Mouse (Mus musculus): Measurements from ENCODE around the gene Iars.

The Iars gene

DNA sequence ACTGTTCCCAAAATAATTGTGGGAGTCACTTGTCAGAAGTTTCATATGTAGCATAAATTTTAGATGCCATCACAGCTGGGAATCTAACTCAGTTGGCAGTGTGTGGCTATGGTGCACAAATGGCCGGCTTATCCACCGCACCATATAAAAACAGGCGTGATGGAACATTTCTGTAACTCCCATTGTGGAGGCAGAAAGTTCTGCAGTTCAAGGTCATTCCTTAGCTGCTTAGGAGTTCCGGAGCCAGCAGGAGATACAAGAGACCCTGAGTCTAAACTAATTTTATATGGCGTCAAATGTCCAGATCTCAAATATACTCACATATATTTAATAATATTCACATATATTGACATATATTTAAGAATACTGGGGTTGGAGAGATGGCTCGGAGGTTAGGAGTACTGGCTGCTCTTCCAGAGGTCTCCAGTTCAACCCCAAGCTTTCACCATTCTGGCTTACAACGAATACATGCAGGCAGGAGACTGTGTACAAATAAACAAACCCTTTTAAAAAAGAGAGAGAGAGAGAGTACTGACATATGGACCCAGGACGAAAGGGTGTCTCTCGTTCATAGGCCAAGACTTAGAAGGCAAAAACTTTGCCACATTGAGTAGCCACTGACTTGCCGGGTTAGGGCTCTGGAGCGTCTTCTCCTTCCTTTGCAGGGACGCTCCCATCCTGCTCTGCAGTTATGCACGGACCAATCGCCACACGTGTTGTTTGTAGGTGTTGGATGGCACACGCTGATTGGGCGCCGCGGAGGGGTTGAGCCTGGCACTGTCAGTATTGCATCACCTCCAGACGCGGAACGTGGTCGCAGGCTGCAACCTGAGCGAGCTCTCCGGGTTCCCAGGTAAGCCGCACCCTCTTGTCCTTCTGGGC, at the start of gene Iars:
Gene Iars, plus strand, starts transcription at position 750 of the 882 bp plus-strand sequence.
- peak; percentile 99 for DNase-seq (ENCODE audit: low read depth, low spot score)

DNA sequence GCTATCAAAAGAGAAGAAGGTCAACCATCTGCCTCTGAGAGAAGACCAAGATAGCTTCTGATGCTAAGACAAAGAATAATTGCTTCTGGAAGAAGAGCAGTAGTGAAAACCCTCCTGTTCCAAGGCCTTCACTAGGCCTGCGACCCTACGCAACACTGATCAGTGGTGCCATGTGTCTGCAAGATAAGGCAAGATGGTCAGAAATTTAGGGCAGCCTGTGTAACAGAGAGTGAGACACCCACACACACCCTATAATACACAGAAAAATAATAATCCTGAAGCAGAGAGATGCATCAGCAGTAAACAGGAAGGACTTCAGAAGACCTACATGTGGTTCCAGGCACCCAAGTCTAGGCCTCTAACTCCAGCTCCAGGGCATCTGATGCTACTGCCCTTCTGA, 41.9 kb upstream of the Iars start:
- DNase-seq (ENCODE audit: low read depth, low spot score) = no peak

DNA sequence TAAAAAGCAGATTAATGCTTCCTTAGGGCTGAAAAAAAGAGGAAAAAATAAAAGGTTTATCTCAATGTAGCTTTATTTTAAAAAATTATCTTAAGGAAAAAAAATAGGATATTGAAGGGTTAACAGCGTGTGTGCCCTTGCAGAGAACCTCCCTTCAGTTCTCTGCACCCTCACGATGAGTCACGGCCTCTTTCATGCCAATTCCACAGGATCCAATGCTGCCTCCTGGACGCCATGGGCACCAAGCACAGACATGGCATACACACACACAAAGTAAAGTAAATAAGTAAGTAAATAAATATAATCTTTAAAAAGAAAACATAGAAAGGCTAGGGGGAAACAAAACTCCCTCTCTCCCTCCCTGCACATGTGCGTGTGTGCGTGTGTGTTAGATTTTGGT, 39.2 kb upstream of the Iars start:
- no peak for DNase-seq (ENCODE audit: low read depth, low spot score)

GRCm38 (mm10) chr13:49643669-49644362, 38.1 kb upstream of the Iars start:
- DNase-seq (ENCODE audit: low read depth, low spot score) = no peak

DNA sequence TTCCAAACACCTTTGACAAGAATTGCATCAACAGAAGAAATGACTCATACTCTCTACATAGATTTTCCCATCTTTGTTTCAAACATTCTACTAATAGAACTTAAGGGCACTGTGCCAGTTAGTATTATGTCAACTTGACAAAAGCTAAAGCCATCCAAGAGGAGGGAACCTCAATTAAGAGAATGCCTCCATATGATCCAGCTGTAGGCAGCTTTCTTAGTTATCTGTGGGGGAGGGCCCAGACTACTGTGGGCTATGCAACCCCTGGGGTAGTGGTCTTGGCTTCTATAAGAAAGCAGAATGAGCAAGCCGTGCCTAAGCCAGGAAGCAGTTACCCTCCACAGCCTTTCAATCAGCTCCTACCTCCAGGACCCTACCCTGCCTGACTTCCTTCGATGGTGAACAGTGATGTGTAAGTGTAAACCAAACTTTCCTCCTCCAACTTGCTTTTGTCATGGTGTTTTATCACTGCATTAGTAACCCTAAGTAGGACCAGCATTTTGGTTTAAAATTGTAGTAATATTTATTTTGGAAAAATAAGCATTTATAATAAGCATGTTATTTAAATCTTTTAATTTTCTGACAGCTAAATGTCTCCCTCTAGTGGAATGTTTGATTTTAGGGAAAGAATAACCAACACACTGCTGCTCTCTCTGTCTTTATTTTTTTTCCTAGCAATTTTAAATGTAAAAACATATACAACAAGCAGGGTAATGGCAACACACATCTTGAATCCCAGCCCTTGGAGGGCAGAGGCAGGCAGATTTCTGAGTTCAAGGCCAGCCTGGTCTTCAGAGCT, 37.0 kb upstream of the Iars start:
- no peak for DNase-seq (ENCODE audit: low read depth, low spot score)

DNA sequence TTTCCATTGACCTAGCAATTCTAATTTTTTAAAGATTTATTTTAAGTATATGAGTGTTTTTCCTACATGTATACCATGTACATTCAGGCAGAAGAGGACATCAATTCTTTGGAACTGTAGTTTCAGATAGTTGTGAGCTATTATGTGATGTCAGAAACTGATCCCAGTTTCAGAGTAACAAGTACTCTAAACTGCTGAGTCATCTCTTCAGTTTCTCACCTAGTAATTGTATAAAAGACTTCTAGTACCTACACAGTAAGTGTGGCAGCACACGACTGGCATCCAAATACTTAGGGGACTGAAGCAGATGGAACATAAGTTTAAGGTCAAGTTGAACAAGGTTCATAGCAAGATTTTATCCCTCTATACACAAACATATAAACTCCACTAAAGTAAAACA, 35.9 kb upstream of the Iars start:
- DNase-seq (ENCODE audit: low read depth, low spot score) = no peak

- DNase-seq (ENCODE audit: low read depth, low spot score) = peak; percentile 12
Observed at GRCm38 (mm10) chr13:49651136-49651535, 30.8 kb upstream of the Iars start.

GRCm38 (mm10) chr13:49651781-49652351, 30.0 kb upstream of the Iars start:
- DNase-seq (ENCODE audit: low read depth, low spot score) = no peak

DNA sequence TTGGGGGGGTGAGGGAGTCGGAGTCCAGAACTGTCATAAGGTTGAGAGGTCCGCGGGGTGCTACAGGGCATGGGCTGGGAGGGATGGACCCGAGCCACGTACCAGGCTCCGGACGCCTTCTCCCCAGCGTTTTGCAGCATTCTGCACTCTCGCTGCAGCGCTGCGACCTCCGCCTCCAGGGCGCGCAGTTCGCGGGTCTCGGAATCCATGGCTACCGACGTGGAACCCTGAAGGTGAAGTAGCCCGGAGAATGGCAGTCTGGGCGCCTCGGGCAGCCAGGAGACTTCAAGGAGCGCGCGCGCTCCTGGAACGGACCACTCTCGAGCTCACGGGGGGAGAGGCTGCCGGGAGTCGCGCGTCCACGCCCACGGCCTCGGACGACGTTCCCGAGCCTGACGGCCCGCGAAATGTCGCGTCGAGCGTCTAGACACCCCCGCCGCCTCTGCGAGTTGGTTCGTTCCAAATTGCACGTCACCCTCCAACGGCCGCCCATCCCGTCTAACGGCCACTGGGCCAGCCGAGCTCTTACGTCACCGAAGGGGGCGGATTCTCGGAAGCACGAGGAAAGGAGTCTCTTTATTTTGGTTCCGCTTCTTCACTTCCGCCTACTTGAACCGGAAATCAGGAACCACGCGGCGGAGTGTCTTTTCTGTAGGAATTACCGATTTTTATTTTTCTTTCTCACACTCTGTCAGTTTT, 29.3 kb upstream of the Iars start, which contains the start of the genes Cenpp and Nol8:
Gene Cenpp, minus strand, starts transcription at position 305 of the 699 bp plus-strand sequence.
Gene Nol8, plus strand, starts transcription at position 598 of the 699 bp plus-strand sequence.
- peak; percentile 99 for DNase-seq (ENCODE audit: low read depth, low spot score)

DNA sequence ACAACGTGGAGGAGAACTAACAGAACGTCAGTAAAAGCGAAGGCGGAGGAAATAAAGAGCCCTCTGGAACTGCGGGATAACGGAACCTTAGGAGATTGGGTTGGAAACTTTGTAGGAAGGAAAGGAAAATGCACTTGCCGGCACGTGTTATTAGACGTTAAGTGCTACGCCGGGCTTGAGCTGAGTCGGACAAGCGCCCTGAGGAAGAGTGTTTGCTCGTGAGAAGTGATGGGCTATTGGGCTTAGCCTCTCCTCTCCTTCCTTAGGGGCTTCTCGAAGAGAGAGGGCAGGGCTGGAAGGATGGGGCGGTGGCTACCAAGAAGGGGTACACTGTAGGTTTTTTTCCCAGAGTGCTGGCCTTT, 28.7 kb upstream of the Iars start:
- DNase-seq (ENCODE audit: low read depth, low spot score) = peak; percentile 84

GRCm38 (mm10) chr13:49677793-49678192, 4.1 kb upstream of the Iars start:
- DNase-seq (ENCODE audit: low read depth, low spot score) = no peak

GRCm38 (mm10) chr13:49682233-49682846, 440 bp downstream of the Iars start:
- no peak for DNase-seq (ENCODE audit: low read depth, low spot score)

GRCm38 (mm10) chr13:49684266-49684665, 2.4 kb downstream of the Iars start:
- peak; percentile 27 for DNase-seq (ENCODE audit: low read depth, low spot score)

DNA sequence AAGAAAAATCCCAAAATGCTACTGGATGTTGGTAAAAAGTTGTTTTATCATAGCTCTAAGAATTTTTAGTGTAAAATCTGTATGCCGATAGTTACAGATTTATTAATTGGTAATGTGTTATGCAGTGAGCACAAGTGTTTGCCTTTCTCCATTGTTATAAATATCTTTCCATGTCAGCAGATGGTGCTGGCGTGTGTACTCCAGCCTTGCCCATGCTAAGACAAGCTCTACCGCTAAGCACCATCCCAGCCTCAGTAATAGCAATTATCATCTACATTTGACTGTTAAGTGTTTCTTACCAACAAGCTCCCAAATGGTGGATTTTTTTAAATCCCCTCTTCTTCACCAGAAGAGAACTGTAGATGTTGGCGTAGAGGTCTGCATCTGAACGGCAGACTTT, 9.2 kb downstream of the Iars start:
- DNase-seq (ENCODE audit: low read depth, low spot score) = no peak

DNA sequence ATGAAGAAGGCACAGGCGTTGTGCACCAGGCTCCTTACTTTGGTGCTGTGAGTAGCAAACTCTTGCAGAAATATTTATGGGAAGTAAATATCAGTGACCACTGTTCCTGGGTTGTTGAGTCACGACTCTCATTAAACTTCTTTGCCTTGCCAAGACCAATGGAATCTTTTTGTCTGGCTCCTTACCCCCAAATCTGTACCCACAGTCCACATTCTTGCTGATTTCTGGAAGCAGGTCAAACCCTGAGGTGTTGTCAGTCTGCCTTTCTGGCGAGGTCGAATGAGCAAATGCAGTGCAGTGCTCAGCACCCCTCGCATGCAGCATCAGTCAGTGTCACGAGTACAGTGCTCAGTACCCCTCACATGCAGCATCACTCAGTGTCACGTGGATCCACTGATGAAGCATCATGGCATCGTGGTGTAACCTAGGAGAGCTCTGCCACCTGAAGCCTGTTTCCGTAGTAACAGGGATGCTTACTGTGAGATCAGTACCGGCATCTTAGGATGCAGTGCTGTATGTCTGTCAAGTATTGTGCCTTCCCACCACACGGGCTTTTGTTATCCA, 21.4 kb downstream of the Iars start:
- DNase-seq (ENCODE audit: low read depth, low spot score) = no peak

GRCm38 (mm10) chr13:49706032-49706690, 24.3 kb downstream of the Iars start:
- DNase-seq (ENCODE audit: low read depth, low spot score) = peak; percentile 28

DNA sequence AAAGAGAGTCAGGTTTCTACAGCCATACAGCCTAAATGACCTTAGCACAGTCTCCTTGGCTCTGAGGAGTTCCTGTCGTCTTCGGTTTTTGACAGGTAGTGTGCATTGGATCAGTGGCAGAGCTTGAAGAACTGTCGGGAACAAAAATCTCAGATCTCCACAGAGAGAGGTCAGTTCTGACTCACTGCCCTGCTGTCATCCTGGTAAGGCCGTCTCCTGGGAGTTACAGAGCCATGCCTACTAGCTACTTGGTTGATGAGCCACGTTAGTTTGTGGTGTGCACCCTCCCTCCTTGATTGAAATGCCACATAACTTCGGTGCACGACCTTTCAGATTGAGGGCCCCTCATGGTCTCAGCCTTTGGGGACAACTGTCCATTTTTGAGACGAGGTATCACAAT, 26.4 kb downstream of the Iars start:
- no peak for DNase-seq (ENCODE audit: low read depth, low spot score)

- DNase-seq (ENCODE audit: low read depth, low spot score) = no peak
Observed at GRCm38 (mm10) chr13:49712047-49712721, 30.3 kb downstream of the Iars start.

DNA sequence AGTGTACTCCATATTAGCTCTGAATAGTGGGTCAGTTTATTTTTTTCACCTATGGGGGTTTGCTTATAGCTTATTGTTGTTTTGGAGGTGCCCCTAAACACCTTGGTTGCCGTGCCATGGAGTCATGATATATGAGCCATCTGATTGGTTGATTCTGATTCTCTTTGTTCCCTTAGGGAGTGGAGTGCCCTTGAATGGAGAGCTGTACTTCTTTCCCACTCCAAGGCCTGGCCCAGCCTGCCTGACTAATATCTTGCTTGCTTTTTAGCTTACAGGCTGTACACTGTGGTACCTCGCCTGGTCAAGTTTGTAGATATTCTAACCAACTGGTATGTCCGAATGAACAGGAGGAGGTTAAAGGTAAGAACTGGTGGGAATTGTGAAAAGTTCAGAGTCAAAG, 37.4 kb downstream of the Iars start:
- no peak for DNase-seq (ENCODE audit: low read depth, low spot score)

All from ES-CJ7 (cell line).